Mouse (Mus musculus): ENCODE results near the gene Teddm1b. TPM values are rescaled to one million over a fixed set of nuclear protein-coding genes. Genes with fewer than 3 reads are reported as not detected.

Gene Teddm1b
- polyA plus RNA-seq, 1 experiment from 2014 or later, result 0.07 TPM

DNA sequence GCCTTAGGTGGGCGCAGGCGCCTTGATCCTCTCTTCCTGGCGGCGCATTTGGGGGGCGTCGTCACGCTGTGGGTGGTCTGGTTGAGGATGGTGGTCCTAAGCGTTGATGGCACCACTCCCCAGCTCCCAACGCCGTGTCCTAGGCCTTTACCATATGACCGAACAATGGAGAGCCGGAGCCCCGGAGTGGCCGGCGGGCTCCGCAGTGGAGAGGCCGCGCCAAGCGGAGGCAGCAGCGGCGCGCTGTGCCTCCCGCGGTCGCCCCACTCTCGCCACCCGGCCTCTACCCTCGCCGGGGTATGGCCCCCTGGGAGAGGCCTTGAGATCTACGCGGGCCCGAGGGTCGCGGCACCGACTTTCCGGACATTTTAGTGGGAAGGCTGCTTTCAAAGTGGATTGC, 26.2 kb downstream of the Teddm1b start:
- peak; percentile 39 for ATAC-seq
- Histone ChIP-seq H3K4me2 (ENCODE audit: low read depth, low read length) (peak overlapping the region; percentile 86), H3K4me1 (ENCODE audit: control insufficient read depth, insufficient read depth, low read length) (peaks cover 9% of the 10 kb centered on the region; the same call in 1 of the 2 replicates), H3K27me3 (replicated peaks; ENCODE audit: control insufficient read depth, insufficient read depth, low read length) (no peaks in the 10 kb centered on the region), H3K36me3 (ENCODE audit: control insufficient read depth, insufficient read depth, low read length) (peaks cover 4% of the 10 kb centered on the region; the same call in 1 of the 2 replicates), H3K27ac (ENCODE audit: low read length) (peak overlapping the region; percentile 96), H3K9ac (ENCODE audit: low read depth, low read length) (peak overlapping the region; percentile 89), H3K9me3 (ENCODE audit: control insufficient read depth, low read length) (no peaks in the 10 kb centered on the region), H3K4me3 (ENCODE audit: low read length) (peak overlapping the region; percentile 82)
- WGBS, result under 1% methylated on average over 36 of the region's 36 CpGs

DNA sequence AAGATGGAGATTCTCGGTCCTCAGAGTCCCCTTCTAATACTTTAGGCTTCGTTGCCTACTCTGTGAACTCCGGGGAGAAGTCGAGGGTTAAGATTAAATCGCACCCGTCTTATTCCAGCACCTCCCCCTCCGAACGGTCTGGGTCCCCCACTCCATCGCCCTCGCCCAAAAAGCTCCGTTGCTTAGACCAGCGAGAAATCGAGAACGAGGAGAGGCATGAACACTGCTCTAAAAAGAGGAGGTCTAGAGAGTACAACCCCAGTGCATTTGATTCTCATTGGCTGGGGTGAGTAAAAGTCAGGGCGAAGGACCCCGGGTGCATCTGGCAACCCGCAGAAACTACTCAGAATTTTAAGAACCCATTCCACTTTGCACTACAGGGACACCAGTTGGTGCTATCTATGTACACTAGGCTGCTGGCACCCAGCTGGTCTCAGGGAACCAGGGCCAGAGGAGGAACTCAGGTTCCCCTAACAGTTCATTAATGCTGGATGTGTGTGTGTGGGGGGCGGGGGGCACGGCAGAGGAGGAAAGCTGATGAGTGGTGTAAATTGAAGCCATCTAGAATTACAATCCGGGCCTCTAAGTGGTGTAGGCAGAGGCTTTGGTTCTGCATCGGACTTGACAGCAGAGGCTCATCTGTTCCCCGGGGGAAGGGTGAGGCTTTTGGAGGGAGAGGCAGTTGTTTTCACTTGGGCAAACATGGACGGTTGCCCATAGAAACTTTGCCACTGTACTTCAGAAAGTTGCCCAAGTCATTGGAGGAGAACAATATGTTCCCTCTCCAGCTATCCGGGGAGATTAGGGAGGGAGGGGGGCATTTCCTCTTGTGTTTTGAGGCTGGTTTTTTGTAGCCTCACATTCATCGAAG, 26.9 kb downstream of the Teddm1b start:
- no peak for ATAC-seq
- 3% methylated on average over 25 of the region's 25 CpGs for WGBS
- peak overlapping the region; percentile 89 for H3K9ac ChIP-seq (ENCODE audit: low read depth, low read length)

DNA sequence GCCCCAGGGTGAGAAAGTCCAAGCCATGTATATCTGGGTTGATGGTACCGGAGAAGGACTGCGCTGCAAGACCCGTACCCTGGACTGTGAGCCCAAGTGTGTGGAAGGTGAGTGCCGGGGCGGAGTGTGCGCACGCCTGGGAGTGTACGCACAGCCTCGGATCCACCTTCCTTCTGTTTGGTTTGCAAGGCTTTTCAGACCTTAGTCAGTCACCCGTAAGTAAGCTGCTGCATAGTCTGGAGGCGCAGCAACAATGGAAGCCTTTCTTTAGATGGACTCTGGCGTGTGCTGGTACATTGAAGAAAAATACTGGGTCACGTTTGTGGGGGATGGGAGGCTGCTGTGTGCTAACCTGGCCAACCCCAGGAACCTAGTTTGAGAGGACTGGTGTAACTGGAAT, 28.9 kb downstream of the Teddm1b start:
- no peak for ATAC-seq
- Histone ChIP-seq H3K36me3 (ENCODE audit: control insufficient read depth, insufficient read depth, low read length) (peaks cover 4% of the 10 kb centered on the region; the same call in 1 of the 2 replicates), H3K27me3 (replicated peaks; ENCODE audit: control insufficient read depth, insufficient read depth, low read length) (no peaks in the 10 kb centered on the region), H3K4me3 (ENCODE audit: low read length) (no peak overlapping the region), H3K9me3 (ENCODE audit: control insufficient read depth, low read length) (no peaks in the 10 kb centered on the region), H3K9ac (ENCODE audit: low read depth, low read length) (no peak overlapping the region), H3K4me2 (ENCODE audit: low read depth, low read length) (no peak overlapping the region), H3K27ac (ENCODE audit: low read length) (no peak overlapping the region), H3K4me1 (ENCODE audit: control insufficient read depth, insufficient read depth, low read length) (peaks cover 9% of the 10 kb centered on the region; the same call in 1 of the 2 replicates)
- WGBS, result 86% methylated on average over 13 of the region's 13 CpGs

More for the DNA sequence above, 26.9 kb downstream of the Teddm1b start:
- H3K9me3 ChIP-seq (ENCODE audit: control insufficient read depth, low read length), result no peaks in the 10 kb centered on the region
- H3K4me1 ChIP-seq (ENCODE audit: control insufficient read depth, insufficient read depth, low read length), result peaks cover 9% of the 10 kb centered on the region; the same call in 1 of the 2 replicates
- H3K4me3 ChIP-seq (ENCODE audit: low read length), result peak overlapping the region; percentile 82
- no peaks in the 10 kb centered on the region for H3K27me3 ChIP-seq (replicated peaks; ENCODE audit: control insufficient read depth, insufficient read depth, low read length)
- peaks cover 4% of the 10 kb centered on the region; the same call in 1 of the 2 replicates for H3K36me3 ChIP-seq (ENCODE audit: control insufficient read depth, insufficient read depth, low read length)
- peak overlapping the region; percentile 86 for H3K4me2 ChIP-seq (ENCODE audit: low read depth, low read length)
- peak overlapping the region; percentile 96 for H3K27ac ChIP-seq (ENCODE audit: low read length)

DNA sequence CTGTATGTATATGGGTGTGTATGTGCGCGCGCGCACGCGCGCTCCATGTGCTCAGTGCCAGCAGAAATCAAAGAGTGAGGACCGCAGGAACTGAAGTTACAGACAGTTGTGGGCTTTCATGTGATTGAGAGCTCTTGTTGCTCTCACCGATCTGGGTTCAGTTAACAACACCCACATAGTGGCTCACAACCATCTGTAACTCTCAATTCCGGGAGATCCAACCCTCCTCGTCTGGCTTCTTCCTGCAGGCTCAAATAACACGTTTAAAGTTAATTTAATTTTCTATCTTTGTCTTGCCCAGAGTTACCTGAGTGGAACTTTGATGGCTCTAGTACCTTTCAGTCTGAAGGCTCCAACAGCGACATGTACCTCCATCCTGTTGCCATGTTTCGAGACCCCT, 30.1 kb downstream of the Teddm1b start:
- H3K4me3 ChIP-seq (ENCODE audit: low read length), result no peak overlapping the region
- peaks cover 6% of the 10 kb centered on the region; the same call in 1 of the 2 replicates for H3K4me1 ChIP-seq (ENCODE audit: control insufficient read depth, insufficient read depth, low read length)
- no peak overlapping the region for H3K27ac ChIP-seq (ENCODE audit: low read length)
- WGBS, result 91% methylated on average over 14 of the region's 14 CpGs
- H3K4me2 ChIP-seq (ENCODE audit: low read depth, low read length), result no peak overlapping the region
- ATAC-seq, result no peak
- no peaks in the 10 kb centered on the region for H3K9me3 ChIP-seq (ENCODE audit: control insufficient read depth, low read length)
- H3K36me3 ChIP-seq (ENCODE audit: control insufficient read depth, insufficient read depth, low read length), result peaks cover 10% of the 10 kb centered on the region
- no peak overlapping the region for H3K9ac ChIP-seq (ENCODE audit: low read depth, low read length)
- no peaks in the 10 kb centered on the region for H3K27me3 ChIP-seq (replicated peaks; ENCODE audit: control insufficient read depth, insufficient read depth, low read length)

DNA sequence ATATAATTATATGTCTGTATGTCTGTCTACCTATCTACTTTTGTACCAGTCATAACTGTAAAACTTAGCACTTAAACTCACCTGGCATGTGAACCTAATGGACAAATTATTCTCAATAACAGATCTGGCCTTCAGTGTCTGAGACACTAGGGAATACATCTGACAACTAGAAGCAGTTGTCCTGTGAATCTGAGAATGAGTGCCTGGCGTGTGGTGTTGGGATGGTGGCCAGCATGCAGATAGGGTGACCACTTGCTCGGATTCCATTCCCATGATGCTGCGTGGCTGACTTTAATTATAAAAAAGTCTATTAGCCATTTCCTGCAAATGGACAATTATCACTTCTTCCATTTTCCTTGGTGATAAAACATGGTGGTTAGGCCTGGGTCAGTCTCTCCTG, 31.7 kb downstream of the Teddm1b start:
- WGBS, result 93% methylated on average over 3 of the region's 3 CpGs
- no peak overlapping the region for H3K27ac ChIP-seq (ENCODE audit: low read length)
- ATAC-seq, result no peak
- H3K4me1 ChIP-seq (ENCODE audit: control insufficient read depth, insufficient read depth, low read length), result peaks cover 6% of the 10 kb centered on the region; the same call in 1 of the 2 replicates
- peaks cover 12% of the 10 kb centered on the region for H3K36me3 ChIP-seq (ENCODE audit: control insufficient read depth, insufficient read depth, low read length)
- H3K9ac ChIP-seq (ENCODE audit: low read depth, low read length), result no peak overlapping the region
- no peak overlapping the region for H3K4me2 ChIP-seq (ENCODE audit: low read depth, low read length)
- H3K9me3 ChIP-seq (ENCODE audit: control insufficient read depth, low read length), result no peaks in the 10 kb centered on the region
- H3K4me3 ChIP-seq (ENCODE audit: low read length), result no peak overlapping the region
- H3K27me3 ChIP-seq (replicated peaks; ENCODE audit: control insufficient read depth, insufficient read depth, low read length), result no peaks in the 10 kb centered on the region

DNA sequence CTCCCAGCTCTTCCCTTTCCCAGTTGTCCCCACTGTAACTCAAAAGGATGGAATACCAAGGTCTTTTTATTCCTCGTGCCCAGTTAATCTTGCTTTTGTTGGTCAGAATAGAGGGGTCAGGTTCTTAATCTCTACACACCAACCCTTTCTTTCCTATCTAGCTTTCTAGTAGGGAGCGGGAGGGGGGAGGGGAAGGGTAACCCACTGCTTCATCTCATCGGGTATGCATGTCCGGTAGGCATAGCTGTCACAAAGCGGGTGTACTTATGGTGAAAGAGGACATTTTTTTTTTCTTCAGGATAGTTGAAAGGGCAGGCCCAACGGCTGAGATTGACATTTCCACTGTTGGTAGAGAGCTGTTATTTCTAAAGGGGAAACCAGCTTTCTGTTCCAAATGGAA, 34.1 kb downstream of the Teddm1b start:
- no peak overlapping the region for H3K9ac ChIP-seq (ENCODE audit: low read depth, low read length)
- peaks cover 12% of the 10 kb centered on the region for H3K36me3 ChIP-seq (ENCODE audit: control insufficient read depth, insufficient read depth, low read length)

DNA sequence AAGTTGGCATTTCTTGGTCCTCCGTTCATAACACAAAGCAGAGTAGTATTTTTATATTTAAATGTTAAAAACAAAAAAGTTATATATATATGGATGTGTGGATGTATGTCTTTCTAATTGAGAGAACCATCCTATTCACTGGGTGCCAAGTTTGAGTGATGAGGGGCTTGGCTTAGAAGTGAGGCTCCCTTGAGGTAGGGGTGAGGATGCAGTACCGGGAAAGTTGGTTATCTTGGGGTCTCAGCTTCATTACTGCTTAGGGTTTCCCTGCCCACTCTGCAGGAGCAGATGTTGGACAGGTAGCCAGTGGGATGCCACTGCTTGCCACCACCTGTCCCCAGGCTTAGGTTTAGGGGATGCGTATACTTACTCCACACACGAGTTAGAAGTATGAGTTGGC, 34.6 kb downstream of the Teddm1b start:
- Histone ChIP-seq H3K4me1 (ENCODE audit: control insufficient read depth, insufficient read depth, low read length) (no peaks in the 10 kb centered on the region), H3K36me3 (ENCODE audit: control insufficient read depth, insufficient read depth, low read length) (peaks cover 12% of the 10 kb centered on the region), H3K4me3 (ENCODE audit: low read length) (no peak overlapping the region), H3K9ac (ENCODE audit: low read depth, low read length) (no peak overlapping the region), H3K9me3 (ENCODE audit: control insufficient read depth, low read length) (no peaks in the 10 kb centered on the region), H3K27ac (ENCODE audit: low read length) (no peak overlapping the region), H3K27me3 (replicated peaks; ENCODE audit: control insufficient read depth, insufficient read depth, low read length) (no peaks in the 10 kb centered on the region), H3K4me2 (ENCODE audit: low read depth, low read length) (no peak overlapping the region)
- ATAC-seq, result no peak
- 92% methylated on average over 4 of the region's 4 CpGs for WGBS

More for the DNA sequence above, 34.1 kb downstream of the Teddm1b start:
- H3K9me3 ChIP-seq (ENCODE audit: control insufficient read depth, low read length), result no peaks in the 10 kb centered on the region
- no peaks in the 10 kb centered on the region for H3K27me3 ChIP-seq (replicated peaks; ENCODE audit: control insufficient read depth, insufficient read depth, low read length)
- no peak overlapping the region for H3K27ac ChIP-seq (ENCODE audit: low read length)
- H3K4me1 ChIP-seq (ENCODE audit: control insufficient read depth, insufficient read depth, low read length), result no peaks in the 10 kb centered on the region
- no peak overlapping the region for H3K4me2 ChIP-seq (ENCODE audit: low read depth, low read length)
- ATAC-seq, result no peak
- H3K4me3 ChIP-seq (ENCODE audit: low read length), result no peak overlapping the region
- WGBS, result 93% methylated on average over 6 of the region's 6 CpGs

DNA sequence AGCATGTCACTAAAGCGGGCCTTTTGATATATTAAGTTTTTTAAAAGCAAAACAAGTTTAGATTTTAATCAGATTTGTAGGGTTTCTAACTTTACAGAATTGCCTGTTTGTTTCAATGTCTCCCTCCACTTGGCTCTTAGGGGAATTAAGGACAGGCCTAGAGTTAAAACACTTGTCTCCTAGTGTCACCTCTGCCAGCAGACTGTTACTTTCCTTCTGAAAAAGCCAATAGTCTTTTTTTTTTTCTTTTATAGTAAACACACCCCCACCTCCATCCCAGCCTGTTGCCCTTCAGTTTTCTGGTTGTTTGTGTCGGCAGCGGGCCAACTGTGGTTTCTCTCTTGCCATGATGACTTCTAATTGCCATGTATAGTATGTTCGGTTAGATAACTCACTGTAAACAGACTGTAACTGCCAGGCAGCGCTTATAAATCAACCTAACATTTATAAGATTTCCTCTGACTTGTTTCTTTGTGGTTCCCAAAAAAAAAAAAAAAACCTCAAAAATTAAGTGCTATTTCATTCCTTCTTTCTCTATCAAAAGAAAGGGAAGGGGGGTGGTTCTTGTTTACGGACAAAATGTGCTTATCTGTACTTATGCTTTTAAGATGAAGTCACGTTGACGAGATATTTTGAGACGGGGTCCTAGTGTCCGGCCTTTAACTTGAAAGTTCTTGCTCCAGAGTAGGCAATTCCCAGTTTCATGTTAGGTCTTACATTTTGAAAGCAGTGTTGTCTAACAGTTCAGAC, 35.2 kb downstream of the Teddm1b start:
- 74% methylated on average over 10 of the region's 10 CpGs for WGBS
- H3K4me1 ChIP-seq (ENCODE audit: control insufficient read depth, insufficient read depth, low read length), result no peaks in the 10 kb centered on the region
- no peak overlapping the region for H3K9ac ChIP-seq (ENCODE audit: low read depth, low read length)
- no peak overlapping the region for H3K4me2 ChIP-seq (ENCODE audit: low read depth, low read length)
- H3K27ac ChIP-seq (ENCODE audit: low read length), result no peak overlapping the region
- no peak overlapping the region for H3K4me3 ChIP-seq (ENCODE audit: low read length)
- peaks cover 12% of the 10 kb centered on the region for H3K36me3 ChIP-seq (ENCODE audit: control insufficient read depth, insufficient read depth, low read length)
- ATAC-seq, result no peak
- no peaks in the 10 kb centered on the region for H3K9me3 ChIP-seq (ENCODE audit: control insufficient read depth, low read length)
- H3K27me3 ChIP-seq (replicated peaks; ENCODE audit: control insufficient read depth, insufficient read depth, low read length), result no peaks in the 10 kb centered on the region

DNA sequence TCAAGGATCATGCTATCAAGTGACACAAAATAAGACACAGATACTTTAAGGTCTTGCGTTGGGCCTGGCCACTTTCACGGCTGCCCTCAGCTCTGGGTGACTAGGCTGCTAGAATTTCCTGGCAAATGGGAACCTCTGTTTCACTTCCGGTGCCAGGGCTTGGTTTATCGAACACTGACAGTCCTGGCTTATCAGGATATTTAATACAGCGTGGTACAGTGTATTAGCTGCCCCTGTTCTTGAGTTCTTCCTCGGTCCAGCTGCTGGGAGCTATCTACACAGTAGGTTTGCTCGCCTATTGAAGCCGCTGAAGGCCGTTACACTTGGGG, 35.8 kb downstream of the Teddm1b start:
- H3K9ac ChIP-seq (ENCODE audit: low read depth, low read length), result no peak overlapping the region
- H3K9me3 ChIP-seq (ENCODE audit: control insufficient read depth, low read length), result no peaks in the 10 kb centered on the region
- peaks cover 12% of the 10 kb centered on the region for H3K36me3 ChIP-seq (ENCODE audit: control insufficient read depth, insufficient read depth, low read length)
- H3K4me3 ChIP-seq (ENCODE audit: low read length), result no peak overlapping the region
- 89% methylated on average over 9 of the region's 9 CpGs for WGBS
- no peak for ATAC-seq
- H3K4me1 ChIP-seq (ENCODE audit: control insufficient read depth, insufficient read depth, low read length), result no peaks in the 10 kb centered on the region
- no peak overlapping the region for H3K4me2 ChIP-seq (ENCODE audit: low read depth, low read length)
- no peaks in the 10 kb centered on the region for H3K27me3 ChIP-seq (replicated peaks; ENCODE audit: control insufficient read depth, insufficient read depth, low read length)
- H3K27ac ChIP-seq (ENCODE audit: low read length), result no peak overlapping the region
